Mouse (Mus musculus) limb, embryonic 10.5 days (tissue): Measurements from ENCODE around the gene Mcemp1. TPM values are rescaled to one million over a fixed set of nuclear protein-coding genes. Genes with fewer than 3 reads are reported as not detected.

ENCODE experiments used
- DNase-seq: peaks from one replicate; pipeline ENCODE4 v3.0.0-alpha.2; 2017; ENCODE audit warnings: low spot score
- H3K27ac ChIP-seq: fragments of 300-500 bp; sonication (generic); 2 replicates; pipeline ENCODE4 v1.5.1; 2016; ENCODE audit warnings: mild to moderate bottlenecking
- H3K27me3 ChIP-seq: fragments of 300-500 bp; sonication (generic); 2 replicates; pipeline ENCODE4 v1.6.1; 2016; ENCODE audit warnings: low read depth, mild to moderate bottlenecking; ENCODE audit not compliant: poor library complexity, severe bottlenecking
- H3K36me3 ChIP-seq: fragments of 300-500 bp; sonication (generic); 2 replicates; pipeline ENCODE4 v1.6.1; 2016; ENCODE audit warnings: mild to moderate bottlenecking, moderate library complexity
- H3K4me1 ChIP-seq: fragments of 300-500 bp; sonication (generic); 2 replicates; pipeline ENCODE4 v1.6.1; 2016
- H3K4me3 ChIP-seq: fragments of 300-500 bp; sonication (generic); 2 replicates; pipeline ENCODE4 v1.5.1; 2016; ENCODE audit warnings: mild to moderate bottlenecking, moderate library complexity
- H3K9me3 ChIP-seq: fragments of 300-500 bp; sonication (generic); replicated peaks from 2 replicates; pipeline ENCODE4 v1.6.1; 2016; ENCODE audit warnings: mild to moderate bottlenecking
- WGBS: fragments of 180-500 bp; shearing (Covaris S2); methylation state at CpG from one replicate; pipeline ENCODE4 v1.1.7; 2016; 5-methylcytosine and 5-hydroxymethylcytosine counted together
- polyA plus RNA-seq: library from polyadenylated mRNA; unstranded; fragments of >200 nt; fragmentation: Nextera tagmentation; extraction: Ambion mirVana; gene quantifications from 2 replicates; pipeline ENCODE4 v1.2.1, GENCODE M21; 2016

Gene Mcemp1
- polyA plus RNA-seq, 1 experiment from 2014 or later: not detected

GRCm38 (mm10) chr8:3678831-3679230 is 13.3 kb downstream of the Mcemp1 start:
- Histone ChIP-seq H3K9me3 (no peaks in the 10 kb centered on the region; the same call in 1 of the 2 replicates), H3K4me3 (no peak overlapping the region), H3K36me3 (peaks cover 51% of the 10 kb centered on the region), H3K4me1 (peaks cover 10% of the 10 kb centered on the region), H3K27me3 (no peaks in the 10 kb centered on the region), H3K27ac (no peak overlapping the region)
- DNase-seq: no peak
- WGBS: 97% methylated on average over 23 of the region's 23 CpGs

GRCm38 (mm10) chr8:3679236-3679635 is 13.7 kb downstream of the Mcemp1 start:
- H3K36me3 ChIP-seq: peaks cover 51% of the 10 kb centered on the region

GRCm38 (mm10) chr8:3679656-3680055 is 14.1 kb downstream of the Mcemp1 start:
- 92% methylated on average over 5 of the region's 5 CpGs for WGBS
- Histone ChIP-seq H3K4me3 (no peak overlapping the region), H3K27ac (no peak overlapping the region), H3K27me3 (no peaks in the 10 kb centered on the region), H3K36me3 (peaks cover 51% of the 10 kb centered on the region), H3K4me1 (peaks cover 10% of the 10 kb centered on the region), H3K9me3 (no peaks in the 10 kb centered on the region; the same call in 1 of the 2 replicates)
- DNase-seq: no peak

More at GRCm38 (mm10) chr8:3679236-3679635, 13.7 kb downstream of the Mcemp1 start:
- Histone ChIP-seq H3K9me3 (no peaks in the 10 kb centered on the region; the same call in 1 of the 2 replicates), H3K4me3 (no peak overlapping the region), H3K27me3 (no peaks in the 10 kb centered on the region), H3K27ac (no peak overlapping the region), H3K4me1 (peaks cover 10% of the 10 kb centered on the region)
- no peak for DNase-seq
- 95% methylated on average over 23 of the region's 23 CpGs for WGBS

- DNase-seq: no peak
- Histone ChIP-seq H3K9me3 (no peaks in the 10 kb centered on the region; the same call in 1 of the 2 replicates), H3K4me3 (no peak overlapping the region), H3K36me3 (peaks cover 51% of the 10 kb centered on the region), H3K27ac (no peak overlapping the region), H3K4me1 (peaks cover 7% of the 10 kb centered on the region), H3K27me3 (no peaks in the 10 kb centered on the region)
- WGBS: 89% methylated on average over 5 of the region's 5 CpGs
Measured at GRCm38 (mm10) chr8:3682435-3682834, 16.9 kb downstream of the Mcemp1 start.

- DNase-seq: no peak
- Histone ChIP-seq H3K27me3 (no peaks in the 10 kb centered on the region), H3K27ac (no peak overlapping the region), H3K4me1 (no peaks in the 10 kb centered on the region), H3K4me3 (no peak overlapping the region), H3K36me3 (peaks cover 49% of the 10 kb centered on the region), H3K9me3 (no peaks in the 10 kb centered on the region; the same call in 1 of the 2 replicates)
- WGBS: 75% methylated on average over 6 of the region's 6 CpGs
Measured at GRCm38 (mm10) chr8:3683408-3684176, 18.0 kb downstream of the Mcemp1 start.

GRCm38 (mm10) chr8:3684530-3684929 is 19.0 kb downstream of the Mcemp1 start:
- Histone ChIP-seq H3K36me3 (peaks cover 39% of the 10 kb centered on the region), H3K4me1 (no peaks in the 10 kb centered on the region), H3K9me3 (no peaks in the 10 kb centered on the region), H3K27me3 (no peaks in the 10 kb centered on the region), H3K27ac (no peak overlapping the region), H3K4me3 (no peak overlapping the region)
- DNase-seq: no peak

- DNase-seq: no peak
- Histone ChIP-seq H3K36me3 (peaks cover 31% of the 10 kb centered on the region), H3K4me1 (no peaks in the 10 kb centered on the region), H3K4me3 (no peak overlapping the region), H3K9me3 (no peaks in the 10 kb centered on the region), H3K27ac (no peak overlapping the region), H3K27me3 (no peaks in the 10 kb centered on the region)
- WGBS: 69% methylated on average over 5 of the region's 5 CpGs
Measured at GRCm38 (mm10) chr8:3685422-3685821, 19.9 kb downstream of the Mcemp1 start.

- 78% methylated on average over 6 of the region's 6 CpGs for WGBS
Measured at GRCm38 (mm10) chr8:3687537-3687936, 22.0 kb downstream of the Mcemp1 start.

GRCm38 (mm10) chr8:3690774-3691173 is 25.2 kb downstream of the Mcemp1 start:
- no peaks in the 10 kb centered on the region for H3K36me3 ChIP-seq
- no peak overlapping the region for H3K4me3 ChIP-seq
- H3K27me3 ChIP-seq: no peaks in the 10 kb centered on the region
- H3K27ac ChIP-seq: no peak overlapping the region
- WGBS: 83% methylated on average over 3 of the region's 3 CpGs
- no peaks in the 10 kb centered on the region for H3K9me3 ChIP-seq
- DNase-seq: no peak
- H3K4me1 ChIP-seq: no peaks in the 10 kb centered on the region

More at GRCm38 (mm10) chr8:3687537-3687936, 22.0 kb downstream of the Mcemp1 start:
- H3K27me3 ChIP-seq: no peaks in the 10 kb centered on the region
- no peaks in the 10 kb centered on the region for H3K9me3 ChIP-seq
- H3K27ac ChIP-seq: no peak overlapping the region
- no peaks in the 10 kb centered on the region for H3K4me1 ChIP-seq
- H3K36me3 ChIP-seq: peaks cover 9% of the 10 kb centered on the region
- DNase-seq: no peak
- H3K4me3 ChIP-seq: no peak overlapping the region

GRCm38 (mm10) chr8:3694121-3694520 is 28.6 kb downstream of the Mcemp1 start, which contains the start of gene Fcer2a:
Gene Fcer2a (minus strand): TSS chr8:3694175.
- no peaks in the 10 kb centered on the region for H3K36me3 ChIP-seq
- H3K27me3 ChIP-seq: no peaks in the 10 kb centered on the region
- H3K4me3 ChIP-seq: no peak within 1 kb of the TSS
- no peak for DNase-seq
- no peaks in the 10 kb centered on the region for H3K9me3 ChIP-seq
- no peak within 1 kb of the TSS for H3K27ac ChIP-seq
- WGBS: 87% methylated on average over 3 of the region's 3 CpGs
- H3K4me1 ChIP-seq: no peaks in the 10 kb centered on the region

- Histone ChIP-seq H3K36me3 (no peaks in the 10 kb centered on the region), H3K4me3 (no peak overlapping the region), H3K9me3 (no peaks in the 10 kb centered on the region), H3K27ac (no peak overlapping the region), H3K27me3 (no peaks in the 10 kb centered on the region), H3K4me1 (no peaks in the 10 kb centered on the region)
- DNase-seq: no peak
- WGBS: 95% methylated on average over 1 of the region's 1 CpGs
Measured at GRCm38 (mm10) chr8:3701491-3701890, 35.9 kb downstream of the Mcemp1 start.

GRCm38 (mm10) chr8:3705711-3706110 is 40.2 kb downstream of the Mcemp1 start:
- no peaks in the 10 kb centered on the region for H3K9me3 ChIP-seq
- no peak overlapping the region for H3K27ac ChIP-seq
- WGBS: 68% methylated on average over 4 of the region's 4 CpGs

GRCm38 (mm10) chr8:3707611-3708010 is 42.1 kb downstream of the Mcemp1 start:
- Histone ChIP-seq H3K27me3 (no peaks in the 10 kb centered on the region), H3K9me3 (no peaks in the 10 kb centered on the region), H3K36me3 (no peaks in the 10 kb centered on the region), H3K4me3 (no peak overlapping the region), H3K27ac (no peak overlapping the region), H3K4me1 (no peaks in the 10 kb centered on the region)
- WGBS: 71% methylated on average over 7 of the region's 7 CpGs
- DNase-seq: no peak

More at GRCm38 (mm10) chr8:3705711-3706110, 40.2 kb downstream of the Mcemp1 start:
- H3K4me1 ChIP-seq: no peaks in the 10 kb centered on the region
- H3K4me3 ChIP-seq: no peak overlapping the region
- no peaks in the 10 kb centered on the region for H3K36me3 ChIP-seq
- no peak for DNase-seq
- H3K27me3 ChIP-seq: no peaks in the 10 kb centered on the region
